Mouse (Mus musculus): ENCODE measurements at regions not wholly inside any gene's neighbourhood (a gene's known extent, or its start where the extent isn't known, plus 50 kb on each side); places are given as distances from the start of the nearest gene placed in this dataset.

- no peaks in the 10 kb centered on the region for H3K4me1 ChIP-seq
- ATAC-seq (ENCODE audit: insufficient number of reproducible peaks, insufficient read depth, low FRiP score, low TSS enrichment, low read depth), result no peak
- no peaks in the 10 kb centered on the region for H3K36me3 ChIP-seq
- H3K4me3 ChIP-seq, result no peak overlapping the region
- no peak overlapping the region for H3K9ac ChIP-seq
- H3K4me2 ChIP-seq, result no peak overlapping the region
- WGBS, result 56% methylated on average over 4 of the region's 4 CpGs
- H3K27ac ChIP-seq, result no peak overlapping the region
- no peaks in the 10 kb centered on the region for H3K27me3 ChIP-seq
- H3K9me3 ChIP-seq, result no peaks in the 10 kb centered on the region
Measured at GRCm38 (mm10) chr10:16789641-16790243, 933.3 kb upstream of the Cited2 start.

- 89% methylated on average over 2 of the region's 2 CpGs for WGBS
- ATAC-seq (ENCODE audit: insufficient number of reproducible peaks, insufficient read depth, low FRiP score, low TSS enrichment, low read depth), result no peak
- Histone ChIP-seq H3K9ac (no peak overlapping the region), H3K4me1 (no peaks in the 10 kb centered on the region), H3K27me3 (no peaks in the 10 kb centered on the region), H3K4me3 (no peak overlapping the region), H3K4me2 (no peak overlapping the region), H3K27ac (no peak overlapping the region), H3K9me3 (no peaks in the 10 kb centered on the region), H3K36me3 (no peaks in the 10 kb centered on the region)
Measured at GRCm38 (mm10) chr10:16803978-16804377, 919.0 kb upstream of the Cited2 start.

- Histone ChIP-seq H3K4me1 (no peaks in the 10 kb centered on the region), H3K9me3 (no peaks in the 10 kb centered on the region), H3K27me3 (no peaks in the 10 kb centered on the region), H3K27ac (no peak overlapping the region), H3K9ac (no peak overlapping the region), H3K36me3 (no peaks in the 10 kb centered on the region), H3K4me3 (no peak overlapping the region), H3K4me2 (no peak overlapping the region)
- 32% methylated on average over 2 of the region's 2 CpGs for WGBS
- no peak for ATAC-seq (ENCODE audit: insufficient number of reproducible peaks, insufficient read depth, low FRiP score, low TSS enrichment, low read depth)
Measured at GRCm38 (mm10) chr10:16810716-16811115, 912.3 kb upstream of the Cited2 start.

DNA sequence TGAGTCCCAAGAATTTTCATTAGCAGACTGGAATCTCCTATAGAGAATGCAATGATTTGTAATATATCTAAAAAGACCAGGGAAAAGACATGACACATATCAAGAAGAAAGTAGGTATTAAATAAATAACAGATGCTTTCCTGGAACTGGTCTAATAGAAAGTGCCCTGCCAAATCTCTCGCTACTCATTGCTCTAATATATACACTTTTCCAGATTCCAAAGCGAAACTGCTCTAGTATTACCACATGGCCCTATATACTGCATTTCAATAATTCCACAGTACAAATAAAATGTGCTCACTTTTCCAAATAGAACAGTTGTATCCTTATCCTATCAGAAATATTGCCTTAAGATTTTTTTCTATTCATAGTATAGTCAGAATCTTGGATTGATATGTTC, 909.0 kb upstream of the Cited2 start:
- WGBS, result 55% methylated on average over 2 of the region's 2 CpGs
- no peaks in the 10 kb centered on the region for H3K9me3 ChIP-seq
- no peaks in the 10 kb centered on the region for H3K36me3 ChIP-seq
- H3K27ac ChIP-seq, result no peak overlapping the region
- no peak overlapping the region for H3K4me2 ChIP-seq
- H3K4me1 ChIP-seq, result no peaks in the 10 kb centered on the region
- no peak for ATAC-seq (ENCODE audit: insufficient number of reproducible peaks, insufficient read depth, low FRiP score, low TSS enrichment, low read depth)
- H3K27me3 ChIP-seq, result no peaks in the 10 kb centered on the region
- H3K9ac ChIP-seq, result no peak overlapping the region
- H3K4me3 ChIP-seq, result no peak overlapping the region

- no peaks in the 10 kb centered on the region for H3K27me3 ChIP-seq
- H3K9me3 ChIP-seq, result no peaks in the 10 kb centered on the region
- no peaks in the 10 kb centered on the region for H3K36me3 ChIP-seq
- H3K4me2 ChIP-seq, result no peak overlapping the region
- no peak overlapping the region for H3K27ac ChIP-seq
- ATAC-seq (ENCODE audit: insufficient number of reproducible peaks, insufficient read depth, low FRiP score, low TSS enrichment, low read depth), result no peak
- no peak overlapping the region for H3K9ac ChIP-seq
- H3K4me1 ChIP-seq, result no peaks in the 10 kb centered on the region
- WGBS, result 83% methylated on average over 1 of the region's 1 CpGs
- H3K4me3 ChIP-seq, result no peak overlapping the region
Measured at GRCm38 (mm10) chr10:16861534-16861933, 861.5 kb upstream of the Cited2 start.

GRCm38 (mm10) chr10:16866914-16867313, 856.1 kb upstream of the Cited2 start:
- Histone ChIP-seq H3K4me1 (no peaks in the 10 kb centered on the region), H3K9me3 (no peaks in the 10 kb centered on the region), H3K27me3 (no peaks in the 10 kb centered on the region), H3K4me3 (no peak overlapping the region), H3K4me2 (no peak overlapping the region), H3K27ac (no peak overlapping the region), H3K36me3 (no peaks in the 10 kb centered on the region), H3K9ac (no peak overlapping the region)
- 70% methylated on average over 2 of the region's 2 CpGs for WGBS
- no peak for ATAC-seq (ENCODE audit: insufficient number of reproducible peaks, insufficient read depth, low FRiP score, low TSS enrichment, low read depth)

- no peak overlapping the region for H3K9ac ChIP-seq
- H3K36me3 ChIP-seq, result no peaks in the 10 kb centered on the region
- no peak overlapping the region for H3K4me3 ChIP-seq
- WGBS, result 47% methylated on average over 3 of the region's 3 CpGs
- ATAC-seq (ENCODE audit: insufficient number of reproducible peaks, insufficient read depth, low FRiP score, low TSS enrichment, low read depth), result no peak
- H3K9me3 ChIP-seq, result no peaks in the 10 kb centered on the region
- H3K4me1 ChIP-seq, result no peaks in the 10 kb centered on the region
- H3K4me2 ChIP-seq, result no peak overlapping the region
- no peaks in the 10 kb centered on the region for H3K27me3 ChIP-seq
- no peak overlapping the region for H3K27ac ChIP-seq
Measured at GRCm38 (mm10) chr10:16874131-16874530, 848.9 kb upstream of the Cited2 start.

DNA sequence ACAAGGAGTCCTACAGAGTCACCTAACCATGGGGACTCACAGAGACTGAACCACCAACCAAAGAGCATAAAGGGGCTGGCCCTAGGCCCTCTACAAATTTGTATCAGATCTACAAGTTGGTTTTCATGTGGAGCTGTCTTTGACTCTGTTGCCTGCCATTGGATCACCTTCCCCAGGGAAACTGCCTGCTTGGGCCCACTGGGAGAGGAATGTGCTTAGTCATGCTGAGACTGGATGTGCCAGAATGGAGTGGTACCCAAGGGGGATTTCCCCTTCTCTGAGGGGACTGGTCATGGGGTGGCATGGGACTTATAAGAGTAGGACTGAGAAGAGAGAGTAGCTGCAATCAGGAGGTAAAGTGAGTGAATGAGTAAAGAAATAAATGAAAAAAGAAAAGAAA, 844.8 kb upstream of the Cited2 start:
- no peak overlapping the region for H3K27ac ChIP-seq
- no peak for ATAC-seq (ENCODE audit: insufficient number of reproducible peaks, insufficient read depth, low FRiP score, low TSS enrichment, low read depth)
- H3K9me3 ChIP-seq, result no peaks in the 10 kb centered on the region
- H3K27me3 ChIP-seq, result no peaks in the 10 kb centered on the region
- no peak overlapping the region for H3K9ac ChIP-seq
- H3K4me3 ChIP-seq, result no peak overlapping the region
- no peak overlapping the region for H3K4me2 ChIP-seq
- H3K4me1 ChIP-seq, result no peaks in the 10 kb centered on the region
- no peaks in the 10 kb centered on the region for H3K36me3 ChIP-seq

DNA sequence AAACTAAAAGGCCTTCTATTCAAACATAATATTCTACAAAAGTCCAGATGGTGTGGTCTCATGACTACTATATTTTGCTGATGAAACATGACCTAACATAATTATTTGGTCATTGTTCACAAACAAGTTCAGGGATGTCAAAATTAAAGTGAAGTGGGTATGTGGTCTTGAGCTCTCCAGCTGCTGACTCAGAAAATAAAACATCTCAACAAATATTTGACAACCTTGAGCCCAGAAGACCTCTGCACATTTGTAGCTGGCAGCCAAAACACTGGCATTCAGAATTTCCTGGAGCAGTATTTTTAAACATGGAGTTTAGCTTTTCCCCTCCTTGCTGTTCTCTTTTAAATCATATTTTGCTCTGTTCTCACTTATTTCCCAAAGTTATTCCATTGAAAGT, 829.7 kb upstream of the Cited2 start:
- H3K9me3 ChIP-seq, result no peaks in the 10 kb centered on the region
- H3K27me3 ChIP-seq, result no peaks in the 10 kb centered on the region
- no peak overlapping the region for H3K9ac ChIP-seq
- no peak overlapping the region for H3K4me2 ChIP-seq
- H3K4me1 ChIP-seq, result no peaks in the 10 kb centered on the region
- no peaks in the 10 kb centered on the region for H3K36me3 ChIP-seq
- H3K4me3 ChIP-seq, result no peak overlapping the region
- ATAC-seq (ENCODE audit: insufficient number of reproducible peaks, insufficient read depth, low FRiP score, low TSS enrichment, low read depth), result no peak
- H3K27ac ChIP-seq, result no peak overlapping the region

DNA sequence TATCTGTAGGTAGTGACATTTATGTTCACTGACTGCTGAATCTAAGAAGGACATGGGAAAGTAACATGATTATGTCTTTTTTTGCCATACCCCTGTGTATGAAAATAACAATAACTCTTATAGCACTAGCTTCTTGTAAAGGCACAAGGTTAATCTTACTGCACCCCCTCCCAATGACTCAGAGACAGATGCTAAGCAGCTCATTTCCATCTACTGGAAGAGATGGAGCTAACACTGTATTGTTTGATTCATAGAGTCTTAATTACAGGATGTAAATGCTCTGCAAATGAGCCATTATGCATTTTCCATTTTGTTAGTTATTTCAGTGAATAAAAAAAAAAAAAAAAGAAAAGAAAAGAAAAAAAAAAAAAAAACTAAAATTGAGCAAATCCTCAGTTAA, 827.7 kb upstream of the Cited2 start:
- no peaks in the 10 kb centered on the region for H3K27me3 ChIP-seq
- H3K27ac ChIP-seq, result no peak overlapping the region
- H3K4me3 ChIP-seq, result no peak overlapping the region
- no peaks in the 10 kb centered on the region for H3K4me1 ChIP-seq
- H3K4me2 ChIP-seq, result no peak overlapping the region
- H3K9me3 ChIP-seq, result no peaks in the 10 kb centered on the region
- no peak for ATAC-seq (ENCODE audit: insufficient number of reproducible peaks, insufficient read depth, low FRiP score, low TSS enrichment, low read depth)
- H3K9ac ChIP-seq, result no peak overlapping the region
- H3K36me3 ChIP-seq, result no peaks in the 10 kb centered on the region

DNA sequence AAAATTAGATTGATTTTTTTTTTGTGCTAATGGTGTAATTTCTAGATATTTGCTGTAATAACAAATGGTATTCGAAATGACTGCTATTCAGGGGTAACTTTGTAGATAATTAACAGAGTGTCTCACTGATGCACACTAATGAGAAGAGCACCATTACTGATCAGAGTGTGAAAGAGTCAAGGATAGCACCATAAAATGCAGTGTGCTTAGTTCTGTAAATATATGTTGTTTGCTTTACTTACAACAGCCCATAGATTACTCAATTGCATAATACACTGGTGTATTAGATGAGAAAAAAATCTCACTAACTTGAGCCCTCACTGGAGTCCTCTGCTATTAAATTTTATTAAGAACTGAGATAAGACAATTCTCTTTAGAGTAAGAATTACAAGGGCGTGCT, 800.1 kb upstream of the Cited2 start:
- WGBS, result 86% methylated on average over 2 of the region's 2 CpGs
- Histone ChIP-seq H3K4me1 (no peaks in the 10 kb centered on the region), H3K4me3 (no peak overlapping the region), H3K4me2 (no peak overlapping the region), H3K27me3 (no peaks in the 10 kb centered on the region), H3K9me3 (no peaks in the 10 kb centered on the region), H3K9ac (no peak overlapping the region), H3K36me3 (no peaks in the 10 kb centered on the region), H3K27ac (no peak overlapping the region)
- ATAC-seq (ENCODE audit: insufficient number of reproducible peaks, insufficient read depth, low FRiP score, low TSS enrichment, low read depth), result no peak

DNA sequence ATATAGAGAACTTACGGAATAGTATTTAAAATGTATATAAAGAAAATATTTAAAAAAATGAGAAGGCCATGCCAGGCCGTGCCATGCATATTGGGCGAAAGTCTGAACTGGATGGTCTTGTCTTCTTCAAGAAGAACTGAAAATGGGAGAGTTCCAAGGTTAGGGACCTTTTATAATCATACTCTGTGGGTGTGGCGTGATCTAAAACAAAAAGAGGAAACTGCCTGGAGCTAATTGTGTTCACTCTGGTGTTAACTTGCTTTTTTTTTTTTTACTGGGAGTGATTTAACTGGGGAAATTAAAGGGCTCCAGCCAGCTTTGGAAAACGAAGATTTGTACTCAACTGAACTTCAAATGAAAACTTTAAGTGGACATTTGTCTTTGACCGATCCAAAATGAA, 799.2 kb upstream of the Cited2 start:
- Histone ChIP-seq H3K4me2 (no peak overlapping the region), H3K9ac (no peak overlapping the region), H3K4me1 (no peaks in the 10 kb centered on the region), H3K27ac (no peak overlapping the region), H3K27me3 (no peaks in the 10 kb centered on the region), H3K4me3 (no peak overlapping the region), H3K9me3 (no peaks in the 10 kb centered on the region), H3K36me3 (no peaks in the 10 kb centered on the region)
- ATAC-seq (ENCODE audit: insufficient number of reproducible peaks, insufficient read depth, low FRiP score, low TSS enrichment, low read depth), result no peak
- 81% methylated on average over 6 of the region's 6 CpGs for WGBS

GRCm38 (mm10) chr10:16937705-16938104, 785.3 kb upstream of the Cited2 start:
- Histone ChIP-seq H3K9me3 (no peaks in the 10 kb centered on the region), H3K4me2 (no peak overlapping the region), H3K4me1 (no peaks in the 10 kb centered on the region), H3K9ac (no peak overlapping the region), H3K27me3 (no peaks in the 10 kb centered on the region), H3K27ac (no peak overlapping the region), H3K36me3 (no peaks in the 10 kb centered on the region), H3K4me3 (no peak overlapping the region)
- no peak for ATAC-seq (ENCODE audit: insufficient number of reproducible peaks, insufficient read depth, low FRiP score, low TSS enrichment, low read depth)
- 86% methylated on average over 4 of the region's 4 CpGs for WGBS

All from embryonic facial prominence, embryonic 13.5 days (tissue).